Mouse (Mus musculus) CH12.LX (cell line): ENCODE data around the gene Rbpjl.

Experiments
- CTCF ChIP-seq, 2 experiments: IDR thresholded peaks in 1 of 2; conservative IDR thresholded peaks in 1 of 2; 2 replicates each; pipeline ENCODE4 v1.5.1; 2011 to 2012; ENCODE audit warnings: low read depth in 2 of 2, low read length in 2 of 2, improper control_type of control experiment in 1 of 2, inconsistent platforms in 1 of 2, mild to moderate bottlenecking in 1 of 2, moderate library complexity in 1 of 2
- E2F4 ChIP-seq: IDR thresholded peaks from 2 replicates; pipeline ENCODE4 v1.6.1; 2011; ENCODE audit warnings: low read depth, low read length, improper control_type of control experiment; ENCODE audit not compliant: insufficient replicate concordance
- MYC ChIP-seq: IDR thresholded peaks from 2 replicates; pipeline ENCODE4 v1.6.1; 2011; ENCODE audit warnings: low read depth, mild to moderate bottlenecking, improper control_type of control experiment, low read length
- NELFE ChIP-seq: IDR thresholded peaks from 2 replicates; pipeline ENCODE4 v1.6.1; 2011; ENCODE audit warnings: low read depth, low read length, improper control_type of control experiment
- NRF1 ChIP-seq: IDR thresholded peaks from 2 replicates; pipeline ENCODE4 v1.6.1; 2014; ENCODE audit warnings: low read depth, mild to moderate bottlenecking, inconsistent platforms, low read length, improper control_type of control experiment, moderate library complexity
- POLR2A ChIP-seq: IDR thresholded peaks from 2 replicates; pipeline ENCODE4 v1.6.1; 2011; ENCODE audit warnings: low read depth, mild to moderate bottlenecking, improper control_type of control experiment, low read length
- ZC3H11A ChIP-seq: IDR thresholded peaks from 2 replicates; pipeline ENCODE4 v1.6.1; 2012; ENCODE audit warnings: low read depth, mild to moderate bottlenecking, inconsistent platforms, low read length, improper control_type of control experiment
- ZNF384 ChIP-seq: IDR thresholded peaks from 2 replicates; pipeline ENCODE4 v1.6.1; 2012; ENCODE audit warnings: low read depth, low read length, improper control_type of control experiment, inconsistent platforms

GRCm38 (mm10) chr2:164453887-164454500, 51.1 kb downstream of the Rbpjl start:
- TF ChIP-seq NELFE (no peak), CTCF (conservative IDR thresholded peaks at IDR 0.05 in 1 of 2, IDR thresholded peaks at IDR 0.05 in 1 of 2; ENCODE audit: low read depth in 2 of 2, low read length in 2 of 2) (no peak), NRF1 (no peak), ZNF384 (no peak), POLR2A (no peak), MYC (no peak), E2F4 (no peak), ZC3H11A (no peak)
